Mouse (Mus musculus): ENCODE results near the gene Ctf1. TPM values are rescaled to one million over a fixed set of nuclear protein-coding genes. Genes with fewer than 3 reads are reported as not detected.

Gene Ctf1
- polyA plus RNA-seq, 1 experiment, result not detected

GRCm38 (mm10) chr7:127753158-127753557 is 40.6 kb downstream of the Ctf1 start:
- H3K27ac ChIP-seq (ENCODE audit: insufficient read depth, low read depth, low read length), result no peak overlapping the region
- 72% methylated on average over 5 of the region's 5 CpGs for WGBS
- no peak overlapping the region for H3K4me3 ChIP-seq (ENCODE audit: insufficient read depth, low read depth, low read length)
- H3K4me1 ChIP-seq (ENCODE audit: control insufficient read depth, insufficient read depth, low read length), result peaks cover 42% of the 10 kb centered on the region
- no peak for TF ChIP-seq CTCF (IDR thresholded peaks at IDR 0.05; ENCODE audit: insufficient read depth, low read depth, low read length)
- TF ChIP-seq POLR2A (IDR thresholded peaks at IDR 0.05; ENCODE audit: insufficient read depth, low read depth, low read length), result no peak

- Histone ChIP-seq H3K4me1 (ENCODE audit: control insufficient read depth, insufficient read depth, low read length) (peaks cover 39% of the 10 kb centered on the region), H3K27ac (ENCODE audit: insufficient read depth, low read depth, low read length) (no peak overlapping the region), H3K4me3 (ENCODE audit: insufficient read depth, low read depth, low read length) (no peak overlapping the region)
- TF ChIP-seq POLR2A (IDR thresholded peaks at IDR 0.05; ENCODE audit: insufficient read depth, low read depth, low read length) (no peak), CTCF (IDR thresholded peaks at IDR 0.05; ENCODE audit: insufficient read depth, low read depth, low read length) (no peak)
- 81% methylated on average over 7 of the region's 7 CpGs for WGBS
Observed at GRCm38 (mm10) chr7:127753741-127754140, 41.2 kb downstream of the Ctf1 start.

GRCm38 (mm10) chr7:127759716-127760115 is 47.2 kb downstream of the Ctf1 start:
- H3K4me1 ChIP-seq (ENCODE audit: control insufficient read depth, insufficient read depth, low read length), result peaks cover 18% of the 10 kb centered on the region
- no peak overlapping the region for H3K4me3 ChIP-seq (ENCODE audit: insufficient read depth, low read depth, low read length)
- TF ChIP-seq POLR2A (IDR thresholded peaks at IDR 0.05; ENCODE audit: insufficient read depth, low read depth, low read length), result no peak
- no peak for TF ChIP-seq CTCF (IDR thresholded peaks at IDR 0.05; ENCODE audit: insufficient read depth, low read depth, low read length)
- H3K27ac ChIP-seq (ENCODE audit: insufficient read depth, low read depth, low read length), result no peak overlapping the region
- 77% methylated on average over 6 of the region's 6 CpGs for WGBS

GRCm38 (mm10) chr7:127760478-127760877 is 47.9 kb downstream of the Ctf1 start:
- H3K27ac ChIP-seq (ENCODE audit: insufficient read depth, low read depth, low read length), result no peak overlapping the region
- 74% methylated on average over 3 of the region's 3 CpGs for WGBS
- TF ChIP-seq CTCF (IDR thresholded peaks at IDR 0.05; ENCODE audit: insufficient read depth, low read depth, low read length), result no peak
- no peak for TF ChIP-seq POLR2A (IDR thresholded peaks at IDR 0.05; ENCODE audit: insufficient read depth, low read depth, low read length)
- H3K4me1 ChIP-seq (ENCODE audit: control insufficient read depth, insufficient read depth, low read length), result peaks cover 13% of the 10 kb centered on the region
- no peak overlapping the region for H3K4me3 ChIP-seq (ENCODE audit: insufficient read depth, low read depth, low read length)

GRCm38 (mm10) chr7:127761026-127761425 is 48.5 kb downstream of the Ctf1 start:
- WGBS, result 30% methylated on average over 7 of the region's 7 CpGs
- TF ChIP-seq POLR2A (IDR thresholded peaks at IDR 0.05; ENCODE audit: insufficient read depth, low read depth, low read length) (no peak), CTCF (IDR thresholded peaks at IDR 0.05; ENCODE audit: insufficient read depth, low read depth, low read length) (peak; percentile 70; the same call in 1 of the 2 replicates)
- H3K4me3 ChIP-seq (ENCODE audit: insufficient read depth, low read depth, low read length), result no peak overlapping the region
- H3K4me1 ChIP-seq (ENCODE audit: control insufficient read depth, insufficient read depth, low read length), result peaks cover 11% of the 10 kb centered on the region
- H3K27ac ChIP-seq (ENCODE audit: insufficient read depth, low read depth, low read length), result no peak overlapping the region

- WGBS, result 93% methylated on average over 4 of the region's 4 CpGs
- Histone ChIP-seq H3K4me1 (ENCODE audit: control insufficient read depth, insufficient read depth, low read length) (peaks cover 9% of the 10 kb centered on the region), H3K27ac (ENCODE audit: insufficient read depth, low read depth, low read length) (no peak overlapping the region), H3K4me3 (ENCODE audit: insufficient read depth, low read depth, low read length) (no peak overlapping the region)
- TF ChIP-seq CTCF (IDR thresholded peaks at IDR 0.05; ENCODE audit: insufficient read depth, low read depth, low read length) (no peak), POLR2A (IDR thresholded peaks at IDR 0.05; ENCODE audit: insufficient read depth, low read depth, low read length) (no peak)
Observed at GRCm38 (mm10) chr7:127763642-127764041, 51.1 kb downstream of the Ctf1 start.

GRCm38 (mm10) chr7:127765756-127766155 is 53.2 kb downstream of the Ctf1 start:
- TF ChIP-seq POLR2A (IDR thresholded peaks at IDR 0.05; ENCODE audit: insufficient read depth, low read depth, low read length), result no peak
- no peak for TF ChIP-seq CTCF (IDR thresholded peaks at IDR 0.05; ENCODE audit: insufficient read depth, low read depth, low read length)
- Histone ChIP-seq H3K4me1 (ENCODE audit: control insufficient read depth, insufficient read depth, low read length) (peaks cover 19% of the 10 kb centered on the region), H3K27ac (ENCODE audit: insufficient read depth, low read depth, low read length) (no peak overlapping the region), H3K4me3 (ENCODE audit: insufficient read depth, low read depth, low read length) (no peak overlapping the region)
- WGBS, result 82% methylated on average over 2 of the region's 2 CpGs

- WGBS, result 73% methylated on average over 17 of the region's 17 CpGs
- Histone ChIP-seq H3K4me3 (ENCODE audit: insufficient read depth, low read depth, low read length) (no peak overlapping the region), H3K27ac (ENCODE audit: insufficient read depth, low read depth, low read length) (no peak overlapping the region), H3K4me1 (ENCODE audit: control insufficient read depth, insufficient read depth, low read length) (peaks cover 23% of the 10 kb centered on the region)
- TF ChIP-seq CTCF (IDR thresholded peaks at IDR 0.05; ENCODE audit: insufficient read depth, low read depth, low read length), result no peak
- no peak for TF ChIP-seq POLR2A (IDR thresholded peaks at IDR 0.05; ENCODE audit: insufficient read depth, low read depth, low read length)
Observed at GRCm38 (mm10) chr7:127766851-127767609, 54.5 kb downstream of the Ctf1 start.

Other genes with a start within 250 kb of the Ctf1 start
- not detected in 2 replicates for gene Fbrs, start 233.5 kb upstream of the Ctf1 start, polyA plus RNA-seq (2012; ENCODE audit: insufficient read depth, insufficient read length, low replicate concordance, missing spikeins)
- gene Srcap, start 200.8 kb upstream of the Ctf1 start, polyA plus RNA-seq (2012; ENCODE audit: insufficient read depth, insufficient read length, low replicate concordance, missing spikeins), result 110 and 137 TPM in 2 replicates
- gene Gm42715, start 193.2 kb upstream of the Ctf1 start, polyA plus RNA-seq (2012; ENCODE audit: insufficient read depth, insufficient read length, low replicate concordance, missing spikeins), result not detected in 2 replicates
- gene Tmem265, start 151.3 kb upstream of the Ctf1 start, polyA plus RNA-seq (2012; ENCODE audit: insufficient read depth, insufficient read length, low replicate concordance, missing spikeins), result not detected in 2 replicates
- gene Phkg2, start 139.4 kb upstream of the Ctf1 start, polyA plus RNA-seq (2012; ENCODE audit: insufficient read depth, insufficient read length, low replicate concordance, missing spikeins), result not detected in 2 replicates
- not detected in 2 replicates for gene Ccdc189, start 124.1 kb upstream of the Ctf1 start, polyA plus RNA-seq (2012; ENCODE audit: insufficient read depth, insufficient read length, low replicate concordance, missing spikeins)
- 81.5 TPM in 1 of 2 replicates, not detected in the other for gene Rnf40, start 124.0 kb upstream of the Ctf1 start, polyA plus RNA-seq (2012; ENCODE audit: insufficient read depth, insufficient read length, low replicate concordance, missing spikeins)
- gene Zfp629, start 96.9 kb upstream of the Ctf1 start, polyA plus RNA-seq (2012; ENCODE audit: insufficient read depth, insufficient read length, low replicate concordance, missing spikeins), result not detected in 2 replicates
- gene Bcl7c, start 3.8 kb upstream of the Ctf1 start, polyA plus RNA-seq (2012; ENCODE audit: insufficient read depth, insufficient read length, low replicate concordance, missing spikeins), result not detected in 2 replicates
- gene Ctf2, start 19.4 kb downstream of the Ctf1 start, polyA plus RNA-seq (2012; ENCODE audit: insufficient read depth, insufficient read length, low replicate concordance, missing spikeins), result not detected in 2 replicates
- not detected in 2 replicates for gene Fbxl19, start 31.8 kb downstream of the Ctf1 start, polyA plus RNA-seq (2012; ENCODE audit: insufficient read depth, insufficient read length, low replicate concordance, missing spikeins)
- not detected in 2 replicates for gene Orai3, start 57.1 kb downstream of the Ctf1 start, polyA plus RNA-seq (2012; ENCODE audit: insufficient read depth, insufficient read length, low replicate concordance, missing spikeins)
- gene Setd1a, start 63.9 kb downstream of the Ctf1 start, polyA plus RNA-seq (2012; ENCODE audit: insufficient read depth, insufficient read length, low replicate concordance, missing spikeins), result 526 TPM in 1 of 2 replicates, not detected in the other
- gene Gm49388, start 72.9 kb downstream of the Ctf1 start, polyA plus RNA-seq (2012; ENCODE audit: insufficient read depth, insufficient read length, low replicate concordance, missing spikeins), result not detected in 2 replicates
- not detected in 2 replicates for gene Hsd3b7, start 87.9 kb downstream of the Ctf1 start, polyA plus RNA-seq (2012; ENCODE audit: insufficient read depth, insufficient read length, low replicate concordance, missing spikeins)
- gene Stx4a, start 111.6 kb downstream of the Ctf1 start, polyA plus RNA-seq (2012; ENCODE audit: insufficient read depth, insufficient read length, low replicate concordance, missing spikeins), result not detected in 2 replicates
- gene Stx1b, start 111.8 kb downstream of the Ctf1 start, polyA plus RNA-seq (2012; ENCODE audit: insufficient read depth, insufficient read length, low replicate concordance, missing spikeins), result 303 TPM in 1 of 2 replicates, not detected in the other
- not detected in 2 replicates for gene Zfp646, start 163.5 kb downstream of the Ctf1 start, polyA plus RNA-seq (2012; ENCODE audit: insufficient read depth, insufficient read length, low replicate concordance, missing spikeins)
- not detected in 2 replicates for gene Zfp668, start 164.1 kb downstream of the Ctf1 start, polyA plus RNA-seq (2012; ENCODE audit: insufficient read depth, insufficient read length, low replicate concordance, missing spikeins)
- not detected in 2 replicates for gene Prss53, start 178.2 kb downstream of the Ctf1 start, polyA plus RNA-seq (2012; ENCODE audit: insufficient read depth, insufficient read length, low replicate concordance, missing spikeins)
- not detected in 2 replicates for gene Gm21974, start 182.7 kb downstream of the Ctf1 start, polyA plus RNA-seq (2012; ENCODE audit: insufficient read depth, insufficient read length, low replicate concordance, missing spikeins)
- gene Vkorc1, start 182.9 kb downstream of the Ctf1 start, polyA plus RNA-seq (2012; ENCODE audit: insufficient read depth, insufficient read length, low replicate concordance, missing spikeins), result not detected in 2 replicates
- gene Bckdk, start 191.3 kb downstream of the Ctf1 start, polyA plus RNA-seq (2012; ENCODE audit: insufficient read depth, insufficient read length, low replicate concordance, missing spikeins), result not detected in 2 replicates
- not detected in 2 replicates for gene Kat8, start 199.8 kb downstream of the Ctf1 start, polyA plus RNA-seq (2012; ENCODE audit: insufficient read depth, insufficient read length, low replicate concordance, missing spikeins)
- not detected in 2 replicates for gene Prss8, start 217.4 kb downstream of the Ctf1 start, polyA plus RNA-seq (2012; ENCODE audit: insufficient read depth, insufficient read length, low replicate concordance, missing spikeins)
- gene Prss36, start 234.0 kb downstream of the Ctf1 start, polyA plus RNA-seq (2012; ENCODE audit: insufficient read depth, insufficient read length, low replicate concordance, missing spikeins), result not detected in 2 replicates

All from olfactory bulb, adult 2 months (tissue).